Mouse (Mus musculus): ENCODE measurements around the gene Sds. TPM values are rescaled to one million over a fixed set of nuclear protein-coding genes. Genes with fewer than 3 reads are reported as not detected.
"Not testable (repeated sequence)": the region's sequence is repeated elsewhere in the genome, so short reads cannot be mapped to it uniquely, and the experiment has no call there.

Sds gene
- polyA plus RNA-seq, 1 experiment, result not detected

DNA sequence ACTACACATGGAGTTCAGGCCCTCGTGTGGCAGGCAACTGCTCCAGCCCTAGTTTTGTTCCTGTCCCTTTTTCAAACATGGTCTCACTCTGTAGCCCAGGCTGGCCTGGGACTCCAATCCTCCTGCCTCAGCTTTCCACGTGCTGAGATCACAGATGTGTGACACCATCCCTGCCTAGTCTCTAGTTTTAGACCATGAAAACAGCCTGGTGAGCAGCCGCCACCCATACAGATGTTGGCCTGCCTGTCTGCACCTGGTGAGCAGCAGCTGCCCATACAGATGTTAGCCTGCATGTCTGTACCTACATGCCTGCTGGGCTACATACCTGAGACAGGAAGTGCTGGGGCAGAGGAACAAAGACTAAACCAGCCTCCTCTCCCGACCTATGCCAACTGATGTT is 22.9 kb downstream of the Sds start:
- H3K4me1 ChIP-seq (ENCODE audit: control insufficient read depth, insufficient read depth, low read length), result no peaks in the 10 kb centered on the region

DNA sequence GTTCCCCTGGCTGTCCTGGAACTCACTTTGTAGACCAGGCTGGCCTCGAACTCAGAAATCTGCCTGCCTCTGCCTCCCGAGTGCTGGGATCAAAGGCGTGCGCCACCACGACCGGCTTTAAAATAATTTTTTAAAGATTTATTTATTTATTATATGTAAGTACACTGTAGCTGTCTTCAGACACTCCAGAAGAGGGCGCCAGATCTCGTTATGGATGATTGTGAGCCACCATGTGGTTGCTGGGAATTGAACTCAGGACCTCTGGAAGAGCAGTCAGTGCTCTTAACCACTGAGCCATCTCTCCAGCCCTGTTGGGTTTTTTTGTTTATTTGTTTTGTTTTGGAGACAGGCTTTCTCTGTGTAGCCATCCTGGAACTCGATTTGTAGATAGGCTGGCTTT is 24.3 kb downstream of the Sds start:
- H3K27ac ChIP-seq (ENCODE audit: insufficient read depth, low read length); H3K4me1 ChIP-seq (ENCODE audit: control insufficient read depth, insufficient read depth, low read length); H3K4me3 ChIP-seq (ENCODE audit: insufficient read depth, low read length): not testable (repeated sequence)

More for the DNA sequence above, 22.9 kb downstream of the Sds start:
- no peak overlapping the region for H3K27ac ChIP-seq (ENCODE audit: insufficient read depth, low read length)
- TF ChIP-seq CTCF (IDR thresholded peaks at IDR 0.05; ENCODE audit: borderline replicate concordance, insufficient read depth, low read length), result no peak
- no peak for TF ChIP-seq POLR2A (IDR thresholded peaks at IDR 0.05; ENCODE audit: low read depth, low read length)
- H3K4me3 ChIP-seq (ENCODE audit: insufficient read depth, low read length), result no peak overlapping the region

DNA sequence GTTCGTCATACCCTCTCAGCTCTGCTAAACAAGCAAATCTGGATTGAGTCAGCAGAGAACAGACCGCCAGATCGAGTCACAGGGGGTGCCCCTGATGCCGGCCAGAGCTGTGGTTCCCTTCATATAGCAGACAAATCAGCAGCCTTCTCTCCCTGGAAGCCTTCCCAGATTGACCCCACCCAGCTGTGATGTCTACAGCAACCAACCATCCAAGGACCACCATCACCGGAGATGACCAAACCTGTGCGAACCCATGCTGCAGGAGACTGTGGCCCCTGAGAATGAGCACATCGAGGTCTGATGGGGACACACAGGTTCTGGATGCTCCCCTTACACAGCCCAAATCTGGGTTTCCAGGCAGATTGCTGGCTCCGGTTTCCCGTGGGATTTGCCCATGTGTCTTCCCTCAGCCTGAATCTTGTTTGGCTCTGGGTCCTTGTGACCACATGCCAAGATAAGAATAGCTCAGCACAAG is 25.9 kb downstream of the Sds start:
- peak overlapping the region; percentile 67 for H3K4me3 ChIP-seq (ENCODE audit: insufficient read depth, low read length)
- no peaks in the 10 kb centered on the region for H3K4me1 ChIP-seq (ENCODE audit: control insufficient read depth, insufficient read depth, low read length)
- TF ChIP-seq POLR2A (IDR thresholded peaks at IDR 0.05; ENCODE audit: low read depth, low read length) (no peak), CTCF (IDR thresholded peaks at IDR 0.05; ENCODE audit: borderline replicate concordance, insufficient read depth, low read length) (no peak)
- H3K27ac ChIP-seq (ENCODE audit: insufficient read depth, low read length), result no peak overlapping the region

DNA sequence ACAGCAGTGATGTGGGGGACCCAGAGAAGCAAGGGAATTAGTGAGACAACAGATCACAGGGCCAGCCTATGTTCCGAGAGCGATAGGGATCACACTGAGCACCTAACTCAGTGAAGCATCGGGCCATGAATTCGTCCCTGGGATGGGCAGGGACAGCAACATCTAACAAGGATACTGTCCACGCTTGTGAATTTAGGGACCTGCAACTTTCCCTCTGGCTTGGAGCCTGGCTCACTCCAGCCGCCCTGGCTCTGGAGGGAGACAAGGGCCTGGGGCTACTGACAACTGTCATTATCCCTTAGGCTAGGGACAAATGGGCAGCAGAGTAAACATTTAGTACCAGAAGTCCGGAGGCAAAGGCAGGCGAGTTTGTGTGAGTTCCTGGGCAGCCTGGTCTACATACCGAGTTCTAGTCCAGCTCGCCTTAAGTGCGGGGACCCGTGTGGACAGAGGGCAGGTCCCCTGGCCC is 26.4 kb downstream of the Sds start:
- Histone ChIP-seq H3K27ac (ENCODE audit: insufficient read depth, low read length) (no peak overlapping the region), H3K4me1 (ENCODE audit: control insufficient read depth, insufficient read depth, low read length) (no peaks in the 10 kb centered on the region)
- TF ChIP-seq POLR2A (IDR thresholded peaks at IDR 0.05; ENCODE audit: low read depth, low read length) (no peak), CTCF (IDR thresholded peaks at IDR 0.05; ENCODE audit: borderline replicate concordance, insufficient read depth, low read length) (no peak)

DNA sequence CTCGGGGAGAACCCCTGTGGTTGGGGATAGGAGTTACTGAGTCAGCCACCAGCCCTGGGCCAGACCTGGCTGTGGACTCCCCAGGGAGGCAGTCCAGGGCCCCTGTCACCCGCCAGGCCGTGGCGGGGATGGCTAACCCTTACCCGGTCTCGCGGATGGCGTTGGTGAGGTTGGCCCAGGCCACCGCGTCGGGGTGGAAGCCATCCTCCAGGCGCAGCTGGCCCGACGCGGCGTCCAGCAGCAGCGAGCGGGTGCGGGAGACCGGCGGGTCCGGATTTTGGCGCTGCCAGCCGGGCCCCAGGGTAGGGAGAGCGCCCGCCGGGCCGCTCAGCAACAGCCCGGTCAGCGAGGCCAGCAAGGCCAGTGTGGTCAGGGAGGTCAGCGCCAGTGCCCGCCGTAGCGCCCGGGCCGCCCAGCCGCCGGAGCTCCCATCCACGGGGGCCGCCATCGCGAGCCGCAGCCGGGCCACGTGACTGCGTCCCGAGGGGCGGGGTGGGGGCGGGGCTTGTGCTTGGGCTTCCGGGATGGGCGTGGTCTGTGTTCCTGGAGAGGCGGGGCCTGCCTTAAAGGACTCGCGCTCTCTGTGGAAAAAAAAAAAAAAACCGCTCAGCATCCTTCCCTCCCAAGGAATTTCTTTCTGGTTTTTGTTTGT is 26.9 kb downstream of the Sds start, which contains the start of gene Plbd2:
Gene Plbd2 (minus strand): TSS at position 482 of the 652 bp plus-strand sequence.
- Histone ChIP-seq H3K4me3 (ENCODE audit: insufficient read depth, low read length) (peak within 1 kb of the TSS; percentile 67), H3K4me1 (ENCODE audit: control insufficient read depth, insufficient read depth, low read length) (no peaks in the 10 kb centered on the region), H3K27ac (ENCODE audit: insufficient read depth, low read length) (no peak within 1 kb of the TSS)
- TF ChIP-seq CTCF (IDR thresholded peaks at IDR 0.05; ENCODE audit: borderline replicate concordance, insufficient read depth, low read length) (no peak), POLR2A (IDR thresholded peaks at IDR 0.05; ENCODE audit: low read depth, low read length) (peak; percentile 83)

More for the DNA sequence above, 26.4 kb downstream of the Sds start:
- peak overlapping the region; percentile 67 for H3K4me3 ChIP-seq (ENCODE audit: insufficient read depth, low read length)

DNA sequence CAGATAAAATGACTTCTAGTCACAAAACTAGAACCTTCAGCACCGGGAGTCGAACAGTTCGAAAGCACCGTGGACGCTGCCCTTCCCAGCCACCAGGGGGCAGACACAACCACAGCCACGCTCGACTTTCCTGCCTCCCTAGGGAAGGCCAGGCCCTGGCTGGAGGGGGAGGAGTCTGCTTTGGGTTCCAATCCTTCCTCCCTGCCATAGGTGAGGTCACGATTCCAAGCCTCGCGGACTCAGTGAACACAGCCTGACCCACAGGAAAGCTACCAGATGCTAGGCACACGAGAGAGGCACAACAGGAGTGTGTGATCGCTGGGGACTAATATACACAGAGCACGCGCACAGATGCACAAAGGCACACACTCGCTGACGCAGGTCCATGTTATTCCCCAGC is 29.0 kb downstream of the Sds start:
- TF ChIP-seq CTCF (IDR thresholded peaks at IDR 0.05; ENCODE audit: borderline replicate concordance, insufficient read depth, low read length) (peak; percentile 91), POLR2A (IDR thresholded peaks at IDR 0.05; ENCODE audit: low read depth, low read length) (0 out of 2 replicates have a peak, but pooled peaks have one; percentile 30)
- H3K4me1 ChIP-seq (ENCODE audit: control insufficient read depth, insufficient read depth, low read length), result no peaks in the 10 kb centered on the region
- no peak overlapping the region for H3K4me3 ChIP-seq (ENCODE audit: insufficient read depth, low read length)
- H3K27ac ChIP-seq (ENCODE audit: insufficient read depth, low read length), result no peak overlapping the region

DNA sequence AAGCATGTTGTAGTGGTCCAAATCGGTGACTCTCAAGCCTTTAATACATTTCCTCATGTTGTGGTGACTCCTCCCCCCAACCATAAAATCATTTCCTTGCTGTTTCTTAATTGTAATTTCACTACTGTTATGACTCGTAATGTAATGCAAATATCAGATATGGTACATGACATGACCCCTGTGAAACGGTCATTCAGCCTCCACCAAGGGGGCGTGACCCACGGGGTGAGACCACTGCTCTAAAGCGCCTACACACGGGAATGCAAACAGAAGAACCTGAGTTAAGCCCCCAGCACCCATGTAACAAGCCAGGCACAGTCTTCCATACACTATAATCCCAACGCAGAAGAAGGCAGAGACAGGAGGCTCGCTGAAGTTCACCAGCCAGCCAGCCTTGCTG is 29.5 kb downstream of the Sds start:
- H3K4me3 ChIP-seq (ENCODE audit: insufficient read depth, low read length), result no peak overlapping the region

DNA sequence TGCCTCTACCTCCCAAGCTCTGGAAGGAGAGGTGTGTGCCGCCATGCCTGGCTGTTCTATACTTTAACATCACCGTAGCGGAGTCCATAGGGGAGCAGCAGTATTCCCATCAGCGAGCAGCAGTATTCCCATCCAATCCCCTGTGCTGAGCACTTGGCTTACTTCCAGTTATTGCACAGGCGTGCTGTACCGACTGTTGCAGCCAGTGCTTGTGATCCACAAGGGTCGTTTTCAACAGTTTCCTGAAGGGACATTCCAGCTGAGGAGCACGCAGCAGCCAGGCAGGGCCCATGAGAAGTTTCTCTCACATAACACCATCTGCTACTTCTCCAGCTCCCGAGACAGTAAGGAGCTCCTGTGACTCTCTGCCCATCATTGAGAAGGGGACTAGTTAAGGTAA is 30.2 kb downstream of the Sds start:
- H3K4me3 ChIP-seq (ENCODE audit: insufficient read depth, low read length), result no peak overlapping the region
- no peak overlapping the region for H3K27ac ChIP-seq (ENCODE audit: insufficient read depth, low read length)
- H3K4me1 ChIP-seq (ENCODE audit: control insufficient read depth, insufficient read depth, low read length), result no peaks in the 10 kb centered on the region
- TF ChIP-seq CTCF (IDR thresholded peaks at IDR 0.05; ENCODE audit: borderline replicate concordance, insufficient read depth, low read length) (no peak), POLR2A (IDR thresholded peaks at IDR 0.05; ENCODE audit: low read depth, low read length) (no peak)

More for the DNA sequence above, 29.5 kb downstream of the Sds start:
- no peak overlapping the region for H3K27ac ChIP-seq (ENCODE audit: insufficient read depth, low read length)
- TF ChIP-seq POLR2A (IDR thresholded peaks at IDR 0.05; ENCODE audit: low read depth, low read length) (no peak), CTCF (IDR thresholded peaks at IDR 0.05; ENCODE audit: borderline replicate concordance, insufficient read depth, low read length) (no peak)
- H3K4me1 ChIP-seq (ENCODE audit: control insufficient read depth, insufficient read depth, low read length), result no peaks in the 10 kb centered on the region

DNA sequence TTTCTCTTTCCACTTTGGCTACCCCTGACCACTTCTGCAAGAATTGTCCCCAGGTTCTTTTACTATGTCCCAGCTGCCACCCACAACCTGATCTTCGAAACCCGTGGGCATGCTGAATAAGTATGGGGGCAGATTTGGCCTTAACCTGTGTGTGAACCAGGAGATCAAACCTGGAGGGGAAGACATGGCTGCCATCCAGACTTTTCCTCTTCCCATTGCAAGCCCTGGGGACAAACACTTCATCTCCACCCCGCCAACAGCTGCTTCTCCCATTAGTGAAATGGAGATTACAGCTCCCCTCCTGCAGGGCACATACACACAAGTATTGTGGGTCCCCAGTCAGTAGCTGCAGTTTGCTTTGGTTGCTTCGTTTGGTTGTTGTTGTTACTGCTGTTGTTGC is 31.0 kb downstream of the Sds start:
- H3K27ac ChIP-seq (ENCODE audit: insufficient read depth, low read length), result no peak overlapping the region
- TF ChIP-seq POLR2A (IDR thresholded peaks at IDR 0.05; ENCODE audit: low read depth, low read length) (no peak), CTCF (IDR thresholded peaks at IDR 0.05; ENCODE audit: borderline replicate concordance, insufficient read depth, low read length) (no peak)
- H3K4me1 ChIP-seq (ENCODE audit: control insufficient read depth, insufficient read depth, low read length), result no peaks in the 10 kb centered on the region
- H3K4me3 ChIP-seq (ENCODE audit: insufficient read depth, low read length), result no peak overlapping the region

DNA sequence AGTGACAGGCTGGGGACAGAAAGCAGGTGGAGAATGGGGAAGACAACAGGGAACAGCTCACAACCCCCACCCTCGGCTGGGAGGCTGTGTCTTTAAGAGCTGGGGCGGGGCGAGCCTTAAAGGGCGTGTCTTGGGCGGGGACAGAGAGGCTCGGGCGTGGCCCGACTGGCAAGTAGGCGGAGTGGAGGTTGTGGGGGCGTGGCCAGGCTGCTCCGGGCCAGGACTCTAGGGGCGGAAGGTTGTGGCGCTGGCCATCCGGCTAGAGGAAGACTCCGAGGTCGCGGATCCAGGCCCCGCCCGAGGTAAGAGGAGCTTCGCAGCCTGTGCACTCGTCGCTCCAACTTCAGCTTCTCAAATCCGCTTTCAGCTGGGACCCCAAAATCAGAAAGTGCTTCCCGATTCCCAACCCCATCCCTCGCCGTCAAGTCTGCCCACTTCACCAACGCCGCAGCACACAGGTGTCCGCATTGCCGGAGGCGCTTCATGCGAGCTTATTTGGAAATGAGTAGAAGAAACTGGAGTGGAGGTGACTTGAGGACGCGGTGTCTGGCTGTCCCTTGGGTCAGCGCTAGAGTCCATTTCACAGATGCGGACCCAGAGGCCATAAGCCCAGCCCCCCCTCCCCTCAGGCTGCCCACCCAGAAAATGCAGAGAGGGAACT is 34.8 kb downstream of the Sds start, which contains the start of gene Slc8b1:
Gene Slc8b1 (plus strand): TSS at position 187 of the 661 bp plus-strand sequence.
- TF ChIP-seq CTCF (IDR thresholded peaks at IDR 0.05; ENCODE audit: borderline replicate concordance, insufficient read depth, low read length) (no peak), POLR2A (IDR thresholded peaks at IDR 0.05; ENCODE audit: low read depth, low read length) (peak; percentile 82)
- H3K4me1 ChIP-seq (ENCODE audit: control insufficient read depth, insufficient read depth, low read length), result peaks cover 8% of the 10 kb centered on the region
- no peak within 1 kb of the TSS for H3K27ac ChIP-seq (ENCODE audit: insufficient read depth, low read length)
- peak within 1 kb of the TSS; percentile 83 for H3K4me3 ChIP-seq (ENCODE audit: insufficient read depth, low read length)
